Mouse (Mus musculus) ovary, adult 18-20 months (tissue): ENCODE results near the gene Chst4.

Source experiments
- DNase-seq: peaks from one replicate; pipeline ENCODE4 v3.0.0; 2022; ENCODE audit warnings: low spot score, mixed read lengths

The Chst4 gene

DNA sequence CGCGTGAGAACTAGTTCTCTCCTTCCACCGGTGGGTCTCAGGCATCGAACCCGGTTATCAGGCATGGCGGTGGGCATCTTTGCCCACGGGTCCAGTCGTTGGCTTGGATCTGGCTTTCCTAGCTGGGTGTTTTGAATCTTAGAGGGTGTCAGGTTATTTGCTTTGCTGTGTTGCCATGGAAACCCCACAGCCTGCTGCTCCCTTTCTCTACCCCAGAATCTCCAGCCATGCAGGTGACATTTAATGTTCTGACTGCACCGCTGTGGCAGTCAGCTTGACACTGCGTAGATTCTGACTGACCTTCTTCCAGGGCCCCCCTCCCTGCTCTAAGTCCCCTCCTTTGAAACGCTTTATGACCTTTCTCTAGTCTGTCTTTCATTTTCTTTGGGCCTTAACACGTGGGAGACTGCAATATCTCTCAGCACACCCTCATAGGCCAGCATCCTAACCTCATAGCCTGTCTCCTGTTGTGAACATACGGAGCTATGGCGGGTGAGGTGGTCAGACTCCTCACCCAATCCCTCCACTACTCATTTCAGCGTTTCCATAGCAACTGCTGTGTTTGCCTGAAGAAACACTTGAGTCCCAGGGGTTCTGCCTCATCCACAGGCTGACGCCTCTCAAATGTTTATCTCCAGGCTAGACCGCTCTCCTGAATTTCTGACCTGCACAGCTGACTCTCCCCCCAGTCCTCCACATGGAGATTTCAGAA is 33.1 kb downstream of the Chst4 start:
- DNase-seq: no peak

DNA sequence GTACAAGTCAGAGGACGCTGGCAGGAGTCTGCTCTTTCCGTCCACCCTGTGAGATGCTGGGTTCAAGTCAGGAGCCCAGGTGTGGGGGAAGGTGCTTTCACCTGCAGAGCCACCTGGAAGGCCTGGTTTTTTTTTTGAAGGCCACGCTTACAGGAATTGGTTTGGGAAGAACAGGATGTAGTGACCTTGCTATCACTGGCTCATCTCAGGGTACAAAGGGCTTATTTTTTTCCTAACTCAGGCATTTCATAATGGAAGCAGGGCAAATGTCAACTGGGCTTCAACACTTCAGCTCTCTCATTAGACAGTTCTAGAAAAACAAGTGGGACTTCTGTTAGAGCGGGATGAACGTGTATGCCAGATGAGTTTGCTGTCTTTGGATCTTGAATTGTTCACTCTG is 35.2 kb downstream of the Chst4 start:
- DNase-seq: no peak

DNA sequence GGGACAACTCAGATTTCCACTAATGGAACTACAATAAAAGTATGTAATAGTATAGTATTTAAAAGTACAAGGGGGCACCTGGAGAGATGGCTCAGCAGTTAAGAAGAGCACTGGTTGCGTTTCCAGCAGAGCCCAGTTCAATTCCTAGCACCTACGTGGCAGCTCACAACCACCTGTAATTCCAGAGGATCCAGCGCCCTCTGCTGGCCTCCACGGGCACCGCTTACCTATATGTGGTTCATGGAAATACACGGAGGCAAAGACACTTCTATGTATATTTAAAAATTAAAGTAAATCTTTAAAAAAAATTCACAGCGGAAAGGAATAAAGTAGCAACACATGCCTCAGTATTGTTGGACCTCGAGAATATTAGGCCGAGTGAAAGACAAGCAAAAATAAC is 36.6 kb downstream of the Chst4 start:
- DNase-seq: no peak

DNA sequence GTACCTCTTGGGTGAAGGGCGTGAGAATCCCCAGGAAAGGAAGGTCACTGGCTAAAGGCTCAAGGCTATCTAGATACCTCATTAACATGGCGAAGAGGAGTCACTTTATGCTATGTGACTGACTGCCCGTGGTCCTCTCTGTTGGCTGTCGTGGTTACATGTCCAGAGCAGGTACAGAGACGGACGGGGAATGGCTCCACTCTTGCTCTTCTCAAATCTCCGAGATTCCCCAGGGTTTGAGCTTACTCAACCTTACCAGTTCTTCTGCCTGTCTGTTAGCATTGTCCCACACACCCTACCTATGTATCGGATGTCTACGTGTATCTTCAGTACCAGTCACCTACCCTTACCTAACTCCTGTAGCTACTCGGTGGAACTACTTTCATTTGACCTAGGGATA is 39.6 kb downstream of the Chst4 start:
- no peak for DNase-seq

DNA sequence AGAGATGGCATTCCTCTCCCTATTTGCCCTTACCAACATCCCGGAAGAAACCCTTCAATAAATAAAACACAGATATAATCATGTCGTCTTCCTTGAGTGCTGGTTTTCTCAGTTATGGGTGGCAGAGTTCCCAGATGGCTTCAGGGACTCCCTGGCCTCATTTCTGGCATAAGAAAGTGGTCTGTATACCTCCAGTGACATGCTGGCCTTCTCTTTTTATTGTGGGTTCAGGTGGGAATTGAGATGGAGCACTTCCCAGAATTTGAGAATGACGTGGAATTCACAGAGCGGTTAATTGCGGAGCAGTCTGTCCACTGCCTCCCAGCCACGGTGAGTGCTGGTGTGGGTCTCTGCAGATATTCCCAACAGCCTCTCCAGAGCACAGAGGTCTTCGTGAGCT is 41.5 kb downstream of the Chst4 start:
- DNase-seq: no peak

DNA sequence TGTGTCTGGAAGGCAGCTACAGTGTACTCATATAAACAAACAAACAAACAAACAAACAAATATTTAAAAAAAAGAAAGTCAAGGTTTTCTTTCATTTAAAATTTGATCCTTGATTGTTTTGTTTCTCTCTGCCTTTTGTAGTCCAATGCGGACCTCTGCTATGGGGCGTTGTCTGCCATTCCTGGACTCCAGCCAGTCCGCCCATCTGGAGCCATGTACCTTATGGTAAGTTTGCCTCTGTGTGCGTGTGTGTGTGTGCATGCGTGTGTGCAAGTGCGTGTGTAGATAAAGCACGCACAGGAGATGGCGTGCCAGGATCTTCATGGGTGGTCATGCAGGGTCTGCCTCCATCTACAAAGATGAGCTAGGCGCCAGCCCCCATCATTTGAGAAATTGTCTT is 42.2 kb downstream of the Chst4 start:
- DNase-seq: no peak

DNA sequence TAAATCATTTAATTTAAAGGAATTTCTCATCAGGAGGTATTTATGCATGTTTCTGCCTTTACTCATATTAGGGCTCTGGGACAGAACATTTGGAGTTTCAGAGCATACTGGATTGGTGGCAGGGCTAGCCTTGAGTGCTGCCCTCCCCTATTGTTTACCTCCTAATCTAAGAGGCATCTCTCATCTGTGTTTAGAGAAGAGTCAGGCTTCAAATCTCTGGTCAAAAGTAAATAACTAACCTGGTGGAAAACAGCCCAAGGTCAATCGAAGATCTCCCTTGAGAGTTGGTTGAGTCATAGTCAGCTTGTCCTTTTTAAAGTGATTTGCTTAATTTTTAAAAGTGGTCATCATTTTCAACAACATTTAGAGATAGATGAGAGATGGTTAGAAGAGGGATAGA is 46.6 kb downstream of the Chst4 start:
- no peak for DNase-seq

DNA sequence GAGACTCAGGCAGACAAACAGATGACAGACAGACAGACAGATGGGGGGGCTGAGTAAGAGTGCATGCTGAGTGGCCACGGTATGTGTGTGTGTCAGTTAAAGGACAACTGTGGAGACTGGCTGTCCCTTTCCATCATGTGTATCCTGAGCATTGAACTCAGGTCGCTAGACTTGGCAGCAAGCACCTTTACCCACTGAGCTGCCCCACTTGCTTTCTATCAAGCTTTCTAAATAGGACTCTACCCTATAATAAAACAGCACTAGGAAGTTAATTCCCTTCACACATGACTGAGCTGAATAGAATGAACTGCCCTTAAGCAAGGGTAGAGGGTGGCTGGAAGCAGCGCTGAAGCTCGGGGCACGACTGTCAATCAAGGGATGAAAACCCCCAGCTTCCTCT is 47.4 kb downstream of the Chst4 start:
- DNase-seq: no peak

DNA sequence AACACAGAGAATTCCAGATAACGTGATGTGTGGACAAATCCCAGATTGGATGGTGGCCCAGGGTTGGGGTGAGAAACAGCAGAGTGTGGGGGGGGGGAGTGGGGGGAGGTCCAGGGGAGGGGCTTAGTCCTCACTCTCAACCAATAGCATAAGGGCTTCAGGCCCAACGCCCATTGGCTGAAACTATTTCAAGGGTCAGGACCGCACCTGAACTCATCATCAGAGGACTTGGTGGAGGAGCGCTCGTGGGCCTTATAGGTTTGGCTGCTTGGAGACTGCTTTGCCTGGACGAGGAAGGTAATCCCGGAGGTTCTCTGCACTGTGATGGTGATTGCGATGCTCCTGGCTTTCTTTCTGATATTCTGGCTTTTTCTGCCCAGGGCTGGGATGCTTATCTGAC is 49.3 kb downstream of the Chst4 start, which contains the start of gene Tat:
Gene Tat, plus strand, starts transcription at position 214 of the 400 bp plus-strand sequence.
- no peak for DNase-seq

DNA sequence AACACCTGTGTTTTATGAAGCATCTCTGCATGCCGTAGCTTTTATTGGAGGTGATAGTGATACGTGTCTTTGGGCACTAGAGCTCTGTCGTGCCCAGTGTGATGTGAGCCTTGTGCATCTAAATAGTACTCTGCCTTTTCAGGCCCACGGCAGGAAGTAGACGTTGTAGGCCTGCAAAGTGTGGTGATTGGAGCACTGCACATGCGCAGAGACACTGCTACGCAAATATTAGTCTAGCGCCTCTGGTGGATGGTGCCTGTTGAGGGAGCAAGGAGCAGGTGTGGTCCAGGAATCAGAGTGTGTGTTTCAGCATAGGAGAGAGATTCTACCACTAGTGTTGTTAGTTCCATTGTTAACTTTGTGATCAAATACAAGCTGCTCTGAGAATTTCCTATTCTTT is 50.4 kb downstream of the Chst4 start:
- no peak for DNase-seq

DNA sequence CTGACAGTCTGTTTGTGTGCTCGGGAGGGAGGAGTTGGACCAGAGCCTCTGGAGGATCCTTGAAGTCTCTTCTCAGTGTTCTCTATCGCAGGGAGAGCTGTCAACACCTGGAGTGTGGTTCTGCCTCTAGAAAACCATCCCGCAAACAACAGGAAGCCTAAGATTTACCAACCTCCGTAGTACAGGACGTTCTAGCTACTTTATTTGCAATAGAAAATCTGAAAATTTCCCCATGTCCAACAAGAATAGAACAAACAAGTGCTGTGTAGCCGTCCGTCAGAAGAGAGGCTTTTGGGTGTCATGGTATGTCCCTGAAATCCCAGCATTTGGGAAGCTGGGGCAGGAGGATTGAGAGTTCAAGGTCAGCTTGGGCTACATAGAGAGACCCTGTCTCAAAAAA is 51.8 kb downstream of the Chst4 start:
- DNase-seq: no peak

DNA sequence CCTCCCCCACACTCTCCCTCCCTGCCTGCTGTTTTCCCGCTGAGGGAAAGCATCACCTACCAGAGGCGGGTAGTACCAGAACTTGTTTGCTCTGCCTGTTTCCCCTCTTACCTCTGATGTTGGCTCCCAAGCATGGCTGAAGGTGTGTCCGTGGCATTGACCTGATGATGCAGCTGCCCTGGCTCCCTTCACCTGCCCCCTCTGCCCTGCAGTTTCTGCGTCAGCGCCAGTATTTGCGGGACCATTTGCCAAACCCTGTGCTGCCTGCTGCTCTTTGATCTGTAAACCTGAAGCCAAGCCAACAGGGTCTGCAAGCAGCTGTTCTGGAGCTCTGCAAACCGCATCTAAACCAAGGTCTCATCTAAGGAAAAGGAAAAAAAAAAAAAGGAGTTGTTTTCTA is 53.2 kb downstream of the Chst4 start:
- no peak for DNase-seq

DNA sequence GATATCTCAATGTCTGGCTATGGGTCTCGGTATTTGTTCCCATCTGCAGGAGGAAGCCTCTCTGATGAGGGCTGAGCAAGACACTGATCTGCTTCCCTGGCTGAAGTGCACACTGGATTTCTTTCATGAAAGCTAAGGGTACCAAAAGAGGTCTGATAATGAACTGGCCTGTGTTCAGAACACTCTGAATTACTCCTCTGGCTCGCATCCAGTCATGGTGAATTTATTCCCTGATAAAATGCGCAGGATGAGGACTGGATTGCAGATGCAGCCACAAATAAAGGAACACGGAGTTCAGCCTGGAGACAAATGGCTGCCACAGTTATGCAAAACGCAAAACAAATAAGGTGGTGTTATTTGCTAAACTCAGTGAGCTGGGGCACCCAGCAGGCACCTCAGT is 55.6 kb downstream of the Chst4 start:
- DNase-seq: peak; percentile 12

DNA sequence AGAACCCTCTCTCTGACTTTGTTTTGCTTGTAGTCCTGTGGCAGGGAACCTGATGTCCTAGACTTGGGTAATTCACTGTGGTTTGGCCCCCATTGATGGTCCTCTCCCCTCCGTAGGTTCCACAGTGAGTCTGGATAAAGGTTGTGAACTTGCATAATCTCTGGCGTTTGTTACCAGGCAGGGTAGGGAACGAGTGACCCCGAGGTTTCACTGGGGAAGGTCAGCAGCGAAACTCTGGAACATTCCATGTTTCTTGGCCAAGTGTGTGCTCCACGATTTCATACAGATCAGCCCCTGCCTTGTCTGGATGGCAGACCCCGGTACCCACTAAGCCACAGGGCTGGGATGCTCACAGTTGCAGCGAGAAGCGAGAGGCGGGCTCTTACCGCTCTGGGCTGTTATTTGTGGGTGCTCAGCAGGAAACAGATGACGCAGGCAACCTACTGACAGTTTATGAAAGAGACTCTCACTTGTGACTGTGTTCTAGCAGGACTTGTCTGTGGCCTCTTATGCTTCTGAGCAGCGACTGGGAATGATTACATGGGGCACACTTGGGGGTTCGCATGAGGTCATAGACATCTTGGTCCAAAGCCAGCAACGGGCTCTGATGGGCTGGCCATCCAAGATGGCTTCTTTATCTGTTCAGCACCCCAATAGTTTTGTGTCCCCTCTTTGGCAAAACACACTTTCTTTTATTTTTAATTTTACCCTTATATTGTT is 57.0 kb downstream of the Chst4 start:
- DNase-seq: no peak

DNA sequence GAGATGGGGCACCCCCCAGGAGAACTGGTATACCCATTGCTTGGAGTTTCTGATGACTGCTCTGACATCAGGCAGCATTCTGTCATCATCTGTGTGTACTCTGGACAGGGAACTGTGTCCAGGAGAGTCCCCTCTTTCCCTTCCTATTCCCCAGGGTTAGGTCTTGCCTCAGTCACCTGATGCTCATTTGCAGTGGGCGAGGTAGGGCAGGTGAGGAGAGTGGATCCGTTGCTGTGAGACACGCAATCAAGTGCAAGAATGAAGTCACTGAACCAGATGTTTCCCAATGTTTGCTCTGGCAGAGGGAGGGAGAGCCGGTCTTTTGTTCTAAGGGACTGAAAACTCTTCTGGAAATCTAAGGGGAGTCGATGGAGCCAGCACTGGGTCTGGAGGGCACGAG is 60.2 kb downstream of the Chst4 start:
- no peak for DNase-seq
